Mouse (Mus musculus) heart, embryonic 11.5 days (tissue): ENCODE measurements around the gene Ms4a7. TPM values are rescaled to one million over a fixed set of nuclear protein-coding genes. Genes with fewer than 3 reads are reported as not detected.
"Not testable (repeated sequence)": the region's sequence is repeated elsewhere in the genome, so short reads cannot be mapped to it uniquely, and the experiment has no call there.

Experiments used
- ATAC-seq: fragments of 200-750 bp; cut with Nextera tagmentation; replicated peaks from 2 replicates; pipeline ENCODE4 v1.8.0; 2017; ENCODE audit warnings: moderate library complexity; ENCODE audit not compliant: insufficient number of reproducible peaks, low FRiP score, low TSS enrichment
- H3K27ac ChIP-seq: fragments of 300-500 bp; sonication (generic); 2 replicates; pipeline ENCODE4 v1.5.1; 2014; ENCODE audit warnings: mild to moderate bottlenecking, low read depth, low read length
- H3K27me3 ChIP-seq: fragments of 300-500 bp; sonication (generic); 2 replicates; pipeline ENCODE4 v1.6.1; 2014; ENCODE audit warnings: mild to moderate bottlenecking, low read length, mixed read lengths; ENCODE audit not compliant: control insufficient read depth, insufficient read depth
- H3K36me3 ChIP-seq: fragments of 300-500 bp; sonication (generic); 2 replicates; pipeline ENCODE4 v1.6.1; 2014; ENCODE audit warnings: mild to moderate bottlenecking, low read length, moderate library complexity, mixed read lengths; ENCODE audit not compliant: control insufficient read depth, insufficient read depth
- H3K4me1 ChIP-seq: fragments of 300-500 bp; sonication (generic); 2 replicates; pipeline ENCODE4 v1.6.1; 2014; ENCODE audit warnings: low read length; ENCODE audit not compliant: control insufficient read depth, insufficient read depth
- H3K4me2 ChIP-seq: fragments of 300-500 bp; sonication (generic); 2 replicates; pipeline ENCODE4 v1.6.1; 2014; ENCODE audit warnings: mild to moderate bottlenecking, moderate library complexity
- H3K4me3 ChIP-seq: fragments of 300-500 bp; sonication (generic); 2 replicates; pipeline ENCODE4 v1.5.1; 2014; ENCODE audit warnings: low read depth, low read length
- H3K9ac ChIP-seq: fragments of 300-500 bp; sonication (generic); 2 replicates; pipeline ENCODE4 v1.6.1; 2014; ENCODE audit warnings: mild to moderate bottlenecking, low read depth, low read length, moderate library complexity
- H3K9me3 ChIP-seq: fragments of 300-500 bp; sonication (generic); replicated peaks from 2 replicates; pipeline ENCODE4 v1.6.1; 2016; ENCODE audit warnings: low read length; ENCODE audit not compliant: control insufficient read depth
- WGBS: fragments of 180-500 bp; shearing (Covaris S2); extraction: QIAGEN DNeasy Blood & Tissue Kit; methylation state at CpG from one replicate; pipeline ENCODE4 v1.1.7; 2014; ENCODE audit not compliant: insufficient replicate concordance; 5-methylcytosine and 5-hydroxymethylcytosine counted together
- polyA plus RNA-seq: library from polyadenylated mRNA; unstranded; fragments of >200 nt; fragmentation: Nextera tagmentation; extraction: Ambion mirVana; gene quantifications from 2 replicates; pipeline ENCODE4 v1.2.1, GENCODE M21; 2014

Gene Ms4a7
- polyA plus RNA-seq, 1 experiment from 2014 or later = 0.49 TPM

- ATAC-seq = no peak
- Histone ChIP-seq H3K27ac (no peak overlapping the region), H3K27me3 (no peaks in the 10 kb centered on the region), H3K4me3 (no peak overlapping the region), H3K4me2 (no peak overlapping the region), H3K9ac (no peak overlapping the region), H3K4me1 (no peaks in the 10 kb centered on the region), H3K36me3 (no peaks in the 10 kb centered on the region), H3K9me3 (no peaks in the 10 kb centered on the region)
- WGBS = 48% methylated on average over 7 of the region's 7 CpGs
These were observed 13.9 kb upstream of the Ms4a7 start for GRCm38 (mm10) chr19:11349698-11350481.

- H3K4me3 ChIP-seq = no peak overlapping the region
- no peak for ATAC-seq
- no peak overlapping the region for H3K9ac ChIP-seq
- H3K27me3 ChIP-seq = no peaks in the 10 kb centered on the region
- no peak overlapping the region for H3K4me2 ChIP-seq
- no peaks in the 10 kb centered on the region for H3K36me3 ChIP-seq
- no peaks in the 10 kb centered on the region for H3K4me1 ChIP-seq
- H3K27ac ChIP-seq = no peak overlapping the region
- no peaks in the 10 kb centered on the region for H3K9me3 ChIP-seq
These were observed 8.0 kb upstream of the Ms4a7 start for GRCm38 (mm10) chr19:11343992-11344391.

GRCm38 (mm10) chr19:11343147-11343546, 7.2 kb upstream of the Ms4a7 start:
- H3K9me3 ChIP-seq = no peaks in the 10 kb centered on the region
- H3K27ac ChIP-seq = no peak overlapping the region
- H3K4me1 ChIP-seq = no peaks in the 10 kb centered on the region
- H3K27me3 ChIP-seq = no peaks in the 10 kb centered on the region
- H3K9ac ChIP-seq = no peak overlapping the region
- no peak overlapping the region for H3K4me2 ChIP-seq
- H3K4me3 ChIP-seq = no peak overlapping the region
- ATAC-seq = no peak
- H3K36me3 ChIP-seq = no peaks in the 10 kb centered on the region

GRCm38 (mm10) chr19:11321123-11321522, 14.8 kb downstream of the Ms4a7 start:
- H3K9ac ChIP-seq = no peak overlapping the region
- H3K4me2 ChIP-seq = no peak overlapping the region
- no peak for ATAC-seq
- 73% methylated on average over 1 of the region's 1 CpGs for WGBS
- no peaks in the 10 kb centered on the region for H3K9me3 ChIP-seq
- H3K27me3 ChIP-seq = no peaks in the 10 kb centered on the region
- no peak overlapping the region for H3K4me3 ChIP-seq
- H3K36me3 ChIP-seq = no peaks in the 10 kb centered on the region
- H3K27ac ChIP-seq = no peak overlapping the region
- no peaks in the 10 kb centered on the region for H3K4me1 ChIP-seq

- 79% methylated on average over 4 of the region's 4 CpGs for WGBS
- no peak overlapping the region for H3K4me3 ChIP-seq
- ATAC-seq = no peak
These were observed 19.2 kb downstream of the Ms4a7 start for GRCm38 (mm10) chr19:11316786-11317185.

GRCm38 (mm10) chr19:11314354-11314753, 21.6 kb downstream of the Ms4a7 start, which contains the start of gene Ms4a14:
Ms4a14 (minus strand) TSS chr19:11314454.
- H3K4me3 ChIP-seq = no peak within 1 kb of the TSS
- H3K27me3 ChIP-seq = no peaks in the 10 kb centered on the region
- H3K4me2 ChIP-seq = no peak within 1 kb of the TSS
- WGBS = 67% methylated on average over 1 of the region's 1 CpGs
- H3K4me1 ChIP-seq = no peaks in the 10 kb centered on the region
- H3K9ac ChIP-seq = no peak within 1 kb of the TSS
- no peaks in the 10 kb centered on the region for H3K9me3 ChIP-seq
- no peak for ATAC-seq
- no peaks in the 10 kb centered on the region for H3K36me3 ChIP-seq
- no peak within 1 kb of the TSS for H3K27ac ChIP-seq

More at GRCm38 (mm10) chr19:11316786-11317185, 19.2 kb downstream of the Ms4a7 start:
- Histone ChIP-seq H3K4me2 (no peak overlapping the region), H3K36me3 (no peaks in the 10 kb centered on the region), H3K27me3 (no peaks in the 10 kb centered on the region), H3K27ac (no peak overlapping the region), H3K9me3 (no peaks in the 10 kb centered on the region), H3K4me1 (no peaks in the 10 kb centered on the region), H3K9ac (no peak overlapping the region)

GRCm38 (mm10) chr19:11308888-11309287, 27.1 kb downstream of the Ms4a7 start:
- ATAC-seq = no peak
- Histone ChIP-seq H3K4me1 (no peaks in the 10 kb centered on the region), H3K9ac (no peak overlapping the region), H3K4me3 (no peak overlapping the region), H3K27ac (no peak overlapping the region), H3K36me3 (no peaks in the 10 kb centered on the region), H3K9me3 (no peaks in the 10 kb centered on the region), H3K27me3 (no peaks in the 10 kb centered on the region), H3K4me2 (no peak overlapping the region)

- H3K4me1 ChIP-seq, H3K4me3 ChIP-seq, H3K27ac ChIP-seq, ATAC-seq, H3K36me3 ChIP-seq, H3K9ac ChIP-seq, H3K9me3 ChIP-seq, H3K4me2 ChIP-seq, H3K27me3 ChIP-seq: not testable (repeated sequence)
- WGBS = 51% methylated on average over 4 of the region's 4 CpGs
These were observed 36.4 kb downstream of the Ms4a7 start for GRCm38 (mm10) chr19:11299529-11299928.

GRCm38 (mm10) chr19:11298939-11299338, 37.0 kb downstream of the Ms4a7 start:
- WGBS = 57% methylated on average over 2 of the region's 2 CpGs
- Histone ChIP-seq H3K27me3 (no peaks in the 10 kb centered on the region), H3K4me3 (no peak overlapping the region), H3K9me3 (no peaks in the 10 kb centered on the region), H3K4me1 (no peaks in the 10 kb centered on the region), H3K27ac (no peak overlapping the region), H3K9ac (no peak overlapping the region), H3K36me3 (no peaks in the 10 kb centered on the region), H3K4me2 (no peak overlapping the region)
- no peak for ATAC-seq
